Mouse (Mus musculus): ENCODE measurements at regions not wholly inside any gene's neighbourhood (a gene's known extent, or its start where the extent isn't known, plus 50 kb on each side); places are given as distances from the start of the nearest gene placed in this dataset.

DNA sequence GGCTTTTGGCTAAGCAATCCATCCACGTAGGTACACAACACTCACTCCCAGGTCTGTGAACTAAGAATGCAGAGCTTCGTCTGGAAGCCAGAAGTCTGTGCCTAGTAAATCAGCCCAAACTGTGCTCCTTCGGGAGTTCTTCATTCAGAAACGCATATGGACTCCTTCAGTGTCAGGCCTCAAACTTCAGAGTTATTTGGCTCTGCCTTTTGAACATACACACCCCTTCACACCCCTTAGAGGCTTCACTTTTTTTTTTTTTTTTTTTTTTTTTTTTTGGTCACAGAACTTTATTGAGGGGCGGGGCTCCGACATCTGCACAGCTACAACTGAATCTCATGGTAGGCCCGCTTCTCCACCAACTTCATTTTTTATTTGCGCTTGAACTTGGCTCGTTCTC lies 120.1 kb upstream of the Gm37988 start:
- no peak for TF ChIP-seq GATA1 (IDR thresholded peaks at IDR 0.05; ENCODE audit: low read length)
- no peak for TF ChIP-seq TAL1 (IDR thresholded peaks at IDR 0.05; ENCODE audit: low read length)
